Mouse (Mus musculus) Patski (cell line): ENCODE measurements around the gene Slc22a21. TPM values are rescaled to one million over a fixed set of nuclear protein-coding genes. Genes with fewer than 3 reads are reported as not detected.
"Not testable (repeated sequence)": the region's sequence is repeated elsewhere in the genome, so short reads cannot be mapped to it uniquely, and the experiment has no call there.

Source experiments
- ATAC-seq: fragments of 100-300 bp; one replicate; pipeline ENCODE4 v1.8.0; 2021
- CTCF ChIA-PET: fragments of 350-600 bp; sonication (Branson Sonifier 250); formaldehyde crosslinking; loops from one replicate; lab custom pipeline; 2022; ENCODE audit warnings: inconsistent platforms; lab: Charles Lee
- POLR2A ChIA-PET: fragments of 350-600 bp; sonication (Branson Sonifier 250); formaldehyde crosslinking; loops from one replicate; lab custom pipeline; 2022; ENCODE audit warnings: antibody characterized with exemption, inconsistent platforms; lab: Charles Lee
- DNase-seq: peaks from one replicate; pipeline ENCODE4 v3.0.0-alpha.2; 2011; ENCODE audit warnings: low read depth, low spot score
- H3K27me3 ChIP-seq: fragments of 371-371 bp; one replicate; pipeline ENCODE4 v1.5.1; 2021
- CTCF ChIP-seq: fragments of 100-300 bp; IDR thresholded peaks from one replicate; pipeline ENCODE4 v1.5.1; 2021
- in situ Hi-C: fragments of 300-500 bp; cut with MboI; formaldehyde crosslinking; loops from 3 replicates; pipeline ENCODE4 v1.11.1; 2018; ENCODE audit warnings: low pct_unique_long_range_greater_than_20kb, mixed read lengths
- polyA plus RNA-seq: library from polyadenylated mRNA; unstranded; gene quantifications from one replicate; pipeline ENCODE4 v1.2.3, GENCODE M21; 2021

The Slc22a21 gene
- polyA plus RNA-seq, 1 experiment from 2014 or later, result 3.4 TPM

- ChIA-PET POLR2A (no interaction called here), CTCF (no interaction called here)
- TF ChIP-seq CTCF, result peak; percentile 68
- DNase-seq (no peak), ATAC-seq (no peak)
- H3K27me3 ChIP-seq, result no peaks in the 10 kb centered on the region
- in situ Hi-C loops, result no loop called here
These were observed 21.1 kb downstream of the Slc22a21 start for GRCm38 (mm10) chr11:53958984-53959383.

GRCm38 (mm10) chr11:53958176-53958575 lies 22.0 kb downstream of the Slc22a21 start:
- CTCF ChIA-PET, POLR2A ChIA-PET, DNase-seq, in situ Hi-C loops, ATAC-seq, H3K27me3 ChIP-seq: not testable (repeated sequence)

- ATAC-seq, result peak; percentile 68
- DNase-seq, result no peak
- TF ChIP-seq CTCF, result no peak
- ChIA-PET CTCF (no interaction called here), POLR2A (no interaction called here)
- no peaks in the 10 kb centered on the region for H3K27me3 ChIP-seq
- in situ Hi-C loops, result no loop called here
These were observed 23.5 kb downstream of the Slc22a21 start for GRCm38 (mm10) chr11:53956636-53957035.

DNA sequence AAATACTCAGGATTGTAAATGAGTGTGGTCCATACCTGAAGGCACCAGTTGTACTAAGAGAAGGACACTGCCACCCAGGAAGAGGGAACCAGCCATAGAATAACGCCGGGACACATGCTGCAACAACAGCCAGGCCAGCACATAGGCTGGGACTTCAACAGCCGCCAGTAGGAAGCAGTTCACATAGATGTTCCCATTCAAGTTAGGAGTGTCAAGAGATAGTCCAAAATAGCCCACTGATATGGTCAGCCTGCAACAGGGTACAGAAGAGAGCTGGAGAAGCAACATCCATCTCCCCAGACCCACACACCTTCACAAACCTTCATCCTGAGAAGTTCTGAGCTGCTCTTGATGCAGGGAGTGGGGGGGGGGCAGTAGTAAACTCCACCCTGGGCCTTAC lies 25.5 kb downstream of the Slc22a21 start:
- no peak for DNase-seq
- in situ Hi-C loops, result no loop called here
- ChIA-PET POLR2A (no interaction called here), CTCF (no interaction called here)
- no peak for ATAC-seq
- TF ChIP-seq CTCF, result no peak
- no peaks in the 10 kb centered on the region for H3K27me3 ChIP-seq

DNA sequence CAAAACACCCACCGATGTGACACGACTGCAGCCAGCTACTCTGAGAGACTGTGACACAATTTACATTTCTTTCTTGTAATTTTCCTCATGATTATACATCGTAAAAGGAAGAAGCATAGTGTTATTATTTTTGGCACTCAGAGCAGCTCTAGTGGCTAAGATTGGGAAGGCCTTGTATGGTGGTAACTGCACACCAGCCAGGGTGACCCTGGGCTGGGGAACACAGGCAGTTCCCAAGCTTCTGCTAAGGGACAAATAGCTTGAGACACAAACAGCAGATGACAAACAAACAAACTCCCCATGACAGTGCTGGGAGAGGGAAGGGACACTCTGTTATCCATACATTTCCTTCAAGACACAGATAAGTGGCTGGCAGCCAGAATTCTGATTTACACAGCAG lies 30.0 kb downstream of the Slc22a21 start:
- POLR2A ChIA-PET, result interaction anchor here (0.5 kb wide), 1 partner anchor 38 kb away, joined by 3 read pairs; no protein-coding TSS in a partner anchor
- DNase-seq, ATAC-seq, H3K27me3 ChIP-seq, in situ Hi-C loops: not testable (repeated sequence)
- CTCF ChIA-PET, result interaction anchor here (1.6 kb wide), 1 partner anchor 58 kb away, joined by 3 read pairs; no protein-coding TSS in a partner anchor

DNA sequence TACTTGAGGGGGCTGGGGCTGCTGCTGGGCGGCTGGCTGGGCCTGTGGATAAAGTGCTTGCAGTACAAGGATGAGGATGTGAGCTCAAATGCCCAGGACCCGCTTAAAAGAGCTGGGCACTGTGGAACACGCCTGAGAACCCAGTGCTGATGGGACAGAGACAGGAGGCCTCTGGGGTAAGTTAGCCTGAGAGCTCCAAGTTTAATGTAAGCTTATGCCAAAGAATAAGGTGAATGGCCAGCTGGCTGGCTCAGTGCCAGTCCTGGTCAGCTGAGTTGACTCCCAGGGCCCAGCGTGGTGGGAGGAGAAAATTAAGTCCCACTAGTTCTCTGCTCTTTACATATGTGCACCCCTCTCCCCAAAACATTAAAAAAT lies 48.2 kb downstream of the Slc22a21 start:
- in situ Hi-C loops, result loop anchor here (5.0 to 10.0 kb wide), 3 partner anchors 65 to 323 kb away; no protein-coding TSS in a partner anchor
- DNase-seq, ATAC-seq, POLR2A ChIA-PET, H3K27me3 ChIP-seq: not testable (repeated sequence)
- CTCF ChIA-PET, result interaction anchor here (1.4 to 2.0 kb wide), 4 partner anchors 45 to 128 kb away, joined by 4 to 7 read pairs (median 4); no protein-coding TSS in a partner anchor

DNA sequence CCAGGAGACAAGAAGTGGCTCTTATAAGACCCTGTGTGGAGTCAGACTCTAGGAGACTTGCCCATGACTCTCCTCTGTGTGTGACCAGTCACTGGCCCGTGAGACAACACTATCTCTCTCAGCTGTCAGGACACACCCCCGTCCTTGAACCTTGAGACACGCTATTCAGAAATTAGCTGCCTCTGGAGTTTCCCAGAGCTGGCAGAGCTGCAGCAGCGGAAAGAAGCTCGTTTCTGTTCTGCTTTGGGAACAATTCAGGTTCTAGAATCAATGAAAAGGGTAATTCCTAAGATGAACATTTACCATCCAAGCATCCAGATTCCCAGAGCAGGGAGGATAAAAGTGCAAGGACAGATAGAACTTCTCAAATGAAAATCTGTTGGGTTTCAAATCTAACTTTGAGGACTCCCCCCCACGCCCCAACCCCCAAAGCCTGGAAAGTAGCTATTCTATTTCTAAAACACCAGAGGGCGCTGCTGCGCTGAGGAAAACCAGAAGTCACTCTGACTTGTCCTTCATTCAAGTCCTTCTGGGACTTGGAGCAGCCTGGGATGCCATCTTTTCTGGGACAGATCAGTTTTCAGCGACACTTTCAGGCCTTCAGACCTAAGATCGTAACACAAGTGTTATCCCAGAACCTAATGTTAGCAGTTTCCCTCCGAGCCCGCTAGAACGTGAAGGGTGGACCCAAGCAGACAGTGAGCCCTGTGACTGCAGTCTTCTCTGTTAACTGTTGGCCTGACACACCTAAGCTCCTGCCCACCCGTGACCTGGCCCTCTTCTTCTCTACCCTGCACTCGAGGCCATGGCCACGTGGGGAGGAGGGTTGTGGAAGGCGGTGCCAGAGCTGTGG lies 48.8 kb downstream of the Slc22a21 start:
- no peak for ATAC-seq
- no peaks in the 10 kb centered on the region for H3K27me3 ChIP-seq
- peak; percentile 71 for TF ChIP-seq CTCF
- DNase-seq, result no peak
- ChIA-PET POLR2A (interaction anchor here (0.5 kb wide), 1 partner anchor 231 kb away, joined by 6 read pairs; no protein-coding TSS in a partner anchor), CTCF (interaction anchor here (0.7 to 2.0 kb wide), 7 partner anchors 45 to 212 kb away, joined by 3 to 7 read pairs (median 4); no protein-coding TSS in a partner anchor)
- in situ Hi-C loops, result loop anchor here (5.0 to 10.0 kb wide), 3 partner anchors 66 to 323 kb away; no protein-coding TSS in a partner anchor

- no peaks in the 10 kb centered on the region for H3K27me3 ChIP-seq
- in situ Hi-C loops, result loop anchor here (5.0 to 10.0 kb wide), 3 partner anchors 68 to 325 kb away; no protein-coding TSS in a partner anchor
- DNase-seq, result no peak
- TF ChIP-seq CTCF, result no peak
- CTCF ChIA-PET, result no interaction called here
- POLR2A ChIA-PET, result no interaction called here
- ATAC-seq, result no peak
These were observed 50.4 kb downstream of the Slc22a21 start for GRCm38 (mm10) chr11:53929741-53930140.

DNA sequence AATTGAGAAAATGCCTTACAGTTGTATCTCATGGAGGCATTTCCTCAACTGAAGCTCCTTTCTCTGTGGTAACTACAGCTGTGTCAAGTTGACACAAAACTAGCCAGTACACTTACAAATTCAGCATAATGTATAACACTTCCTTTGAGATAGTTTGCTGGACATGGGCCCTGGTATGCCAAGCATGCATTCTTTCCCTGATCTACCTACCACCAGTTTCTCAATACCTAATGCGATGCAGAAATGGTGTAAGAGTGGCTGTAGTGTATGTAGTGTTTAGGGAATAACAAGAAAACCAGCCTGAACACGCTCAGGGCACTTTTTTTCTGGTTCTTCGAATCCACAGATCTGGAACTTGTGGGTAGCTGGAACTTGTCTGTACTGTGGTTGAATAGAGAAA lies 51.5 kb downstream of the Slc22a21 start:
- in situ Hi-C loops, result no loop called here
- no peak for ATAC-seq
- ChIA-PET POLR2A (no interaction called here), CTCF (no interaction called here)
- DNase-seq, result no peak
- no peak for TF ChIP-seq CTCF
- no peaks in the 10 kb centered on the region for H3K27me3 ChIP-seq

DNA sequence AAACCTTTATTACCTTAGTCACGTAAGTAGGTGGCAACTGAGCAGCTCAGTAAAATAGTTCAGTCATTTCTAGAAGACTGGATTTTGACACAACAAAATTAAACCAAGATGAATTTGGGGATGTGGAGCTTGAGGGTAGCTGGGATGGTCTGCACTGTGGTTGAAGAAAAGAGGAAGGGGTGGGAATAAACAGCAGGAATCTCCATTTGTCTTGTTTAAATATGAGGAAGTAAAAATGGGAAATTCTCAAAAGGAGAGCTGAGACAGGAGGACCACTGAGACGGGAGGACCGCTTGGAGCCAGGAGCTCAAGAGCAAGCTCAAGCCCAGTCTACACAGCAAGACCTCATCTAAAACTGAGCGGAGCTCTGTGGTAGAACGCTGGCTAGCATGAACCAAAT lies 53.8 kb downstream of the Slc22a21 start:
- ChIA-PET POLR2A (no interaction called here), CTCF (interaction anchor here (1.4 kb wide), 1 partner anchor 162 kb away, joined by 3 read pairs; no protein-coding TSS in a partner anchor)
- no peak for DNase-seq
- no peak for TF ChIP-seq CTCF
- no peak for ATAC-seq
- in situ Hi-C loops, result no loop called here
- no peaks in the 10 kb centered on the region for H3K27me3 ChIP-seq

- TF ChIP-seq CTCF, result no peak
- ChIA-PET CTCF (interaction anchor here (1.1 kb wide), 1 partner anchor 14 kb away, joined by 3 read pairs; no protein-coding TSS in a partner anchor), POLR2A (no interaction called here)
- H3K27me3 ChIP-seq, result peaks cover 2% of the 10 kb centered on the region
- in situ Hi-C loops, result no loop called here
- no peak for DNase-seq
- ATAC-seq, result no peak
These were observed 61.3 kb downstream of the Slc22a21 start for GRCm38 (mm10) chr11:53918851-53919250.
